Mouse (Mus musculus) layer of hippocampus, adult 8-10 months (tissue): ENCODE measurements around the gene Adcy3. TPM values are rescaled to one million over a fixed set of nuclear protein-coding genes. Genes with fewer than 3 reads are reported as not detected.

ENCODE experiments used
- DNase-seq, 2 experiments: peaks; one replicate each; pipeline ENCODE4 v3.0.0; 2022; ENCODE audit warnings: low spot score in 2 of 2
- total RNA-seq, 4 experiments: library from RNA; stranded (reverse); gene quantifications; 2 replicates each; pipeline ENCODE4 v1.2.4; 2022

Adcy3 gene
- 10 to 100 TPM; 45.8 to 57.2 (median 51.6) TPM for total RNA-seq

DNA sequence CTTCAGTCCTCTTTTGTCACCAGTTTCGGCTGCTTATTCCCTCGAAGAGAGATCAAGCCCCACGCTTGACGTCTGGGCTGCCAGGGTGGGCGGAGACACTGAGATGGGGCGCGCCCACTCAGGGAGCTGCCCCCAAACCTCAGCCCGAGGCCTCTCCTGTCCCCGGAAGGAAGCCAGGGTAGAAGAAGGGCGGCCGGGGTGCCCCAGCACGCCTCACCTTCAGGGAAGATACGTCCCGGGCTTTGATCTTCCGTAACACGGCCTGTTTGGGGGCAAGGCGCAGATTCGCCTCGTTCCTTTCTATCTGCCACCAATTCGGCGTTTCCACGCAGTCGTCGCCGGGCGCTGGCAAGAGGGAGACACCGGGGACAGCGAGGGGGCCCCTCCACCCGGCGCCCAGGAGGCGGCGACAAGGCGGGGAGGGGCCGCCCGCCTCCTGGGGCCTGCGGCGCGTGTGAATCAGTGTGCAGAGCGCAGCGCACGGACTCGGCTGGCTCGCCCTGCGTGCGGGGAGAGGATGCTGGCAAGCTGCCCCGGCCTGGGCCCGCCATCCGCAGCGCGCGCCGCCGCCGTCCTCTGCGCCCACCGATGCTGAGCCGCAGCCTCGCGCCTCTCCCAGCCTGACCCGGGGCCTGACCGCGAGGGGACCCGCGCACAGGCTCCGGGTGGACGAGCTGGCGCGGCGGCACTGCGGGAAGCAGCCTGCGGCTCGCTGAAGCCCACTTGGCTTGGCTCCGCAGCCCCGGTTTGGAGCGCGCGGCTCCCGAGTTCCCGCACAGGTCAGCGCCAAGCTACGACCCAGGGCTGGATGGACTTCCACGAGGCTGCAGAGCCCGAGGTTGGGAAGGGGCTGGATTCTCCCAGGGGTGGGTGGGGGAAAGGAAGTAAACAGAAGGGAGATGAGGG is at the start of gene Adcy3:
Adcy3 (plus strand) TSS at position 163 of the 906 bp plus-strand sequence.
- DNase-seq = peak in 1 of 2 experiments; percentile 63

DNA sequence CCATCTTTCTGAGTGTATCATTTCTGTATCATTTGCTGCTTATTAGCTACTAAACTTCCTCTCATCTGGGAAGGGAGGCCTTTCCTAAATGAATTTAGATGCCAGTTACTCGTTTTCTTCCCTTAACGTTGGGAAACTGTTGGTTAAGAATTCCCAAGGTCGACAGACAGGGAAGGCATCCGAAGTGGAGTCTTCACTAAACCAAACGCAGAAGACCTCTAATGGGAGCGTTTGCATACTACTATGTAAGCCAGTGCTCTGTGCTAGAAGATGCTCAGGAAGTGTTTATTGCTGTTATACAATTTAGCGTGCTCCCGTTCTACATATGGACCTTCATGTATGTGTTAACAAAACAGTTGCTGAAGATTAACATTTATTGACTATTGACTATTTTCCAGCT is 49.5 kb upstream of the Adcy3 start:
- no peak for DNase-seq

DNA sequence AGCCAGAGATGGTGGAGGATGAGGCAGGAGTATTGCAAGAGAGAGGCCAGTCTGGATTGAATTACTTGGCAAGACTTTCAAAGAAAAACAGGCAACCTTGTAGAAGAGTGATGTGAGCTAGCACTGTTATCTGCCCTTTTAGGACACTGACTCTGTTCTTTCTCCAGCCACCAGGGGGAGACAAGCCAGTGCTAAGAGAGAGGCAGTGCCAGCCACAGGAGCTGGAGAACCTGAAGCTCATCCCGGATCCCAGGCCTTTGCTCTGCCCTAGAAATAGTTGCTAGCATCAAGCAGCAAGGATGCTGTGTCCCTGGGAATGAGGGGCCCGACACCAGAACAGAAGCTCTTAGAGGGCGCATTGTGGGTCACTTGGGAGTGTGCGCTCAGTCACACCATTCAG is 25.5 kb upstream of the Adcy3 start:
- peak; percentile 51 to 77 for DNase-seq

DNA sequence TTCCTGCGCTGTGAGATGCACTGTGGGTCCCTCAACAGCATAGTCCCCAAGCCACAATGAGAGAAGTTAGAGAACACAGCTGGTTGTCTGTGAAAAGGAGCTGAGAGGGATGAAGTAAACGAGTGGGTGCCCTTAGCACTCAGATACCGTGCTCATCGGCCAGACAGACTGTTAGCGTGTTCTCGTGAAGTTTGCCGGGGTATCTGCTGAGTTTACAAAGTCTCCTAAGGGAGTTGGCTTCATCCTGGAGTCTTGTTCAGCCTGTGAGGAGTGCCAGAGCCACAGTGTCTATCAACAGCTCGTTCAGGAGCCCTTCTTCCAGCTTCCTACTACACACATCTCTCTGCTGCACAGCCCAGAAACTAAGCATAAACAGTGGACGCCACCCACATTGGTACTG is 16.8 kb upstream of the Adcy3 start:
- DNase-seq = no peak

DNA sequence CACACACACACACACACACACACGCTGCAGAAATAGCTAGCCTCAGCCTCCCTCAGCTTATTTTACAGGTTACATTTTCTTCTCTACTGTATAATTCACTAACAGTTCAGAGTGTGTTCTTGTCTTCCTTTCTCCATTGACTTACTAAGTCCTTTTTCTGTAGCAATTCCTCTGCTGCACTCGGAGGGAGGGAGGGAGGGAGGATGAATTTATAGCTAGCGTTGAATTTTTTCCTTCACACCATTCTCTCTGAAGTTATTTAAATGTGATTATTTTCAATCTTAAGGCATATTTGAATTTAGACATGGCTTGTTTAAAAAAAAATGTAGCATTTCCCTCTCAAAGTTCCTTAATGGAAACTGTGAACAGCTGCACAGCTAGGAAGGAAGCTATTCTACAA is 15.8 kb upstream of the Adcy3 start:
- DNase-seq = no peak

DNA sequence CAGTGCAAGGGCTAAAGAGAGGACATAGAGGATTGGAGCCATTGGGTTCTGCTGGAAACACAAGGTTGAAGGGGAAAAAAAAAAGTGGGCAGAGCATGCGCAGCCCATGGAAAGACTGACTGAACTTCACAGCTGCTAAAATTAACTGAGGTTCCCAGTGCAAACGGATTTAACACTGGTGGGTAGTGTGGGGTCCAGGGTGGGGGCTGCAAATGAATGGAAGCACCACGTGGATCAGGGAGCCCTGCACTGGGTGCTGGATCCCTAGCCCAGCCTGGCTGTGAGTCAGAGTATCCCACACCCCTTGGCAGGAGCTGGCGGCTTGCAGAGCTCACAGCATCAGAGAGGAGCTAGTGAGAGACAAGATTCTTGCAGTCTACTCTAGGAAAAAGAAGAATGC is 15.3 kb upstream of the Adcy3 start:
- peak; percentile 35 to 43 for DNase-seq

DNA sequence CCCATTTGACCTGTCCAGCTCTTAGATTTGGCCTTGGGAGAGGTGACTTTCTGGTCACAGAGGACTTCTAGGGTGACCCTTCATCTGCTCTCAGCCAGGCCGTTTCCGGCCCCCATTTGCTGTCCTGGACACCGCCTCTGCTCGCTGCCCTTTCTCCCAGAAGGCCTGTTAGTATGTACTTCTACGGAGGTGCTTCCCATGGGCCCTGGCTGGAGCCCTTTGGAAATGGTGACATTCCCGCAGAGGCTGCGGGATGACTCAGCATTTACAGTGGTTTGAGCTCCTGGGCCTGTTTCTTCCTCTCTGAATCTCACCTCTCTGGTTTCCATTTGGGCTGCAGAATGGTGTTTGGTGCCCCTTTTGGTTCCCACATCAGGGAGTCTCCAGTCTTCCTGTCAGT is 5.6 kb upstream of the Adcy3 start:
- no peak for DNase-seq

DNA sequence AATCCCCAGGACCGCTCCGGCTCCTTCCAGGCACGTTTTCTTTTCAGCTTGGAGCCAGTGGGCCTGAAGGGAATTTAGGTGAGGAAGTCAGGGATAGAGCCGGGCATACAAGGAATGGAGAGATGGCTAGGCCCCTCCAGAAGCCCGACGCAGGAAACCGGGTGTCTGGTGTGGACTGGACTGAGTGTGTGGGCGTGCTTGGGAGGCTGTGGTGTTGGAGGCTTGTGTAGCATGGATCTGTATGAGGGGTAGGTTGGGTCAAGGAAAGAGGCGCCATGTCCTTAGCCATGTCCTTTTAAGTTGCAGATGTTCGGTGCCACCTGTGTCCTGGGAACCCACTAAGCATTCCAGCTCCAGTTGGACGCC is 927 bp downstream of the Adcy3 start:
- DNase-seq = peak in 1 of 2 experiments; percentile 26

DNA sequence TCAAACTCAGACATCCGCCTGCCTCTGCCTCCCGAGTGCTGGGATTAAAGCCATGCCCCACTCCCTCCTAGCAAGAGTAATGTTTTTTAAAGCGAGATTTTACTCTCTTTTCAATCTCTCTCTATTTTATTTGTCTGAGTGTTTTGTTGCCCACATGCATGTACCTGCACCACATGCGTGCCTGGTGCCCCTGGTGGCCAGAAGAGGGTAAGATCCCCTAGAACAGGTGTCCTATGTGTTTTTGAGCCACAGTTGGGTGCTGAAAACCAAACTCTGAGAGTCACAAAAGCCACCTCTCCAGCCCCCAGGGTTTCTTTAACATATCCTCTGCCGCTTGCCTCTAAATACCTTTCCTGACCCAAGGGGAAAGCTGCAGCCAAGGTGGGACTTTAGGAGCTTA is 10.3 kb downstream of the Adcy3 start:
- DNase-seq = no peak

DNA sequence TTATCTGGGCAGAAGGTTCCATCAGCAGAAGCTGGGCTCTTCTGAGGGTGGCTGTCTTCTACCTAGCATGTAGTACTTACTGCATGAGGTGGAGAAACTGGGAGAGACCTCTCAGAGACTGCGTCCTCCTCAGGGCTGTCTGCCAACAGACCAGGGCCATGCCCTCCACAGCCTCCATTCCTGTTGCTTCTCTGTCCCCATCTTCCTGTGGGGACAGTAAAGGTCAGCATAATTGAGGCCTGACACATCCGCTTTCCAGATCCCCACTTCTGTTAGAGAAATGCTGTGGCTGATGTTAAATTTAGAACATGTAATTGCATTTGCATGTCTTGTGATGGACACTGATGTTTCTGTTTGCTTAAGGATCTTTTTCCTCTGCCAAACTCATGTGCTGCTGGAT is 18.0 kb downstream of the Adcy3 start:
- DNase-seq = no peak

DNA sequence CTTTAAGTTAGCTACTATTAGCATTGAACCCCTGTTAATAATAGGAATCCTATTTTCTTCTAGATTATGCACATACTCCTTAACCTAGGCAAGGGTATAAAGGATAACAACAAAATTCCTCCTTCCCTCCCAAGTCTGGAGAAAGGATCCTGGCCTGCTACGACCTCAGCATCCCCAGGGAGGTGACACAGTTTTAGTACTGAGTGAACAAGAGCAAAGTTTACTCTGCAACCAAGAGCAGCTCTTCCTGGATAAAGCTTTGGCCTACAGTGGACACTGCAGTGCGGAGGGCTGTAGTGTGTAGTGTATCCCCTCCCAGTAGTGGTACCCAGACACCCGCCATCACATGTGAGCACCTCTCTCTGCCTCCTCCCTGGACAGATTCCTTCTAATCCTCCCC is 19.1 kb downstream of the Adcy3 start:
- no peak for DNase-seq

DNA sequence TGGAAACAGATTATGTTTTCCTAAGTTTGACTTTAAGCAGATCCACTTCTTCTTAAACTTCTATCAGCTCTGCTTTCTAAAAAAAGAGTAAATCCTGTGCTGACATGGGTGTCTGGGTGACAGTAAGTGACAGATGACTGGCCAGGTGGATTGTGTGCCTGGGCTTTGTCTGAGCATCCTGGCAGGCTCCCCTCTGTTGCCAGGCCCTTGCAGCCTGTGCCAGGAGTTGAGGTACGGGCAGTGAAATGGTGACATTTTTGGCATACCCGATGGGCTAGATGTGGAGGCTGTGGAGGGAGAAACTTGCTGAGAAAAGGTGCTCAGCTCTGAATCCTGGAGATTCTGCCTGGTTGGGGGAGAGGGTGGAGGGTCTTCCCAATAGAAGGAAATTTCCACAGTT is 24.6 kb downstream of the Adcy3 start:
- no peak for DNase-seq

DNA sequence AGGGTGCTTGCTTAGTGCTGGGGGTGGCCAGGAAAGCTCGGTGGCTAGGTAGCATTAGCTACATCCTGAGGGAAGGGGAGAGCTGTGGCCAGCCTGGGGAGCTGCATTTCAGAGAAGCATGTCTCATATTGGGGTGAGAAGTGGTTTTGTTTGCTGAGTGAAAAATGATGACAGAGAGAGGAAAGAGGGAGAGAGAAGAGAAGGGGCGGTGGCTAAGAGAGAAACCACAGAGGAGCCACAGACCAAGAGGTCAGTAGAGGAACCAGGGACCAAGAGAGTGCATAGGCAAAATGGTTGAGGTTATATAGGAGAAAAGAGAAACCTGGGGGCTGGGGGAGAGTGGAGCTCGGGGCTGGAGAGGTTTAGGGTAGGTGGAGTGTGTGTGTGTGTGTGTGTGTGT is 25.3 kb downstream of the Adcy3 start:
- no peak for DNase-seq

DNA sequence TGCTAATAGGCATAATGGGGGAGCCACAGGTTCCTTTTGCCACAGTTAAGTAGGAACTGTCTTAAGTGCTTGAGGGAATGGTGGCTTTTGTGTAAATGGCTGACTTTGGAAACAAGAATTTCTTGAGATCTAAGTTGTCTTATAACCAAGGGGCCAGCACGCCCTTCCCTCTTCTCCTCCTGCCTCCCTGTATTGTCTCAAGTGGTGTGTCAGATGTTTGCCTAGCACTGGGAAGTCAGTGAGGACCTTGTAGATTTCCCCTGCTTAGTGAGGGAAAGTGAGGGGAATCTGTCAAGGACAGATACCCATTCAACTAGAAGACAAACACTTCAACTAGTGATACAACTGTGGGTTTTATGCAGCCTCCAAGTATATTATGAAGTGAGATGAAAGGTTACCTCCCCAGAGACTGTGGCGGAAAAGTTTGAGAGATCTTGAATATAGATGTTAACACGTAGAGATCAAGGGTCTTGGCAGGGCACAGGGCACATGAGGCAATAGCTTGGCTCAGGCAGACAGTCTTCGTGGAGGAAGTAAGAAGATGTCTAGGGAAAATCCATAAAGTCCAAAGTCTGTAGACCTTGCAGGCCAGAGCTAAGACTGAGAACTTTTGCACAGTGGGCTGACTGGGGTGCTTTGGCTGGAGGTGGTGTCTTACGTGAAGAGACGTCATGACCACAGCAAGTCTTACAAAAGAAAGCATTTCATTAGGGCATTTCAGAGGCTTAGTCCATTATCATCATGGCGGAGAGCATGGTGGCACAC is 26.1 kb downstream of the Adcy3 start:
- no peak for DNase-seq

DNA sequence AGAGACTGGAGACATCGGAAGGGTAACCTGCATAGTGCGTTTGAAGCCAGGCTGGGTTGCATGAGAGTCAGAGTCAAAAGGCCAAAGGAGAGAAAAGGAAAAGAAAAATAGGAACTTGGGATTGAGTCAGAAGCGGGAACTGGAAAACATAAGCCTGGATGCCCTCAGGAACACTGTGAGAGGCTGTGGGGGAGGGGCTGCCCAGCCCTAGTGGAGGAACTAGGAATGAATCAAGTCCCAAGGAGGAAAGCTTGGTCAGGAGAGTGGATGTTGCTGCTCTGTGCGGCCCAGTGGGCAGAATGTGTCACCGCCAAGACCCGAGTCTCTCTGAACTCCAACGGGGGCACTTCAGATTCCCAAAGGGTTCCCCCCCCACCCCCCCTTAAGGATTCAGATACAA is 27.4 kb downstream of the Adcy3 start:
- DNase-seq = no peak

DNA sequence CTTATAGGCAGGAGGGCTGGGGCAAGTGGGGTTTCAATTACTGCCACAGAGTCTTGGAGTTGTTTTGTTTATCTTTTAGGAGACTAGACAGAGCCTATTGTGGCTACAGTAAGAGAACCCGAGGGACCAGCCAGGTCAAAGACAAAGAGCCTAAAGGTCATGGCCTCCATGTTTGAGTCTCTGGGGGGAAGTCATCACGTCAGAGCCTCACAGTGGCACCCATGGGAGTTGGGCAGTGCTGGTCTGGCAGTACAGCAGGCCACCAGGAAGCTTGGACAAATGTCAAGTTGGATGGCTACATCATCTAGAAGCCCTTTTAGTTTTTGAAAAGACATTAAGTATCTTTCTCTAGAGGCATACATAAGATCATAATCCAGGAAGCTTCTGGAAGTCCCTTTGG is 30.0 kb downstream of the Adcy3 start:
- DNase-seq = no peak

DNA sequence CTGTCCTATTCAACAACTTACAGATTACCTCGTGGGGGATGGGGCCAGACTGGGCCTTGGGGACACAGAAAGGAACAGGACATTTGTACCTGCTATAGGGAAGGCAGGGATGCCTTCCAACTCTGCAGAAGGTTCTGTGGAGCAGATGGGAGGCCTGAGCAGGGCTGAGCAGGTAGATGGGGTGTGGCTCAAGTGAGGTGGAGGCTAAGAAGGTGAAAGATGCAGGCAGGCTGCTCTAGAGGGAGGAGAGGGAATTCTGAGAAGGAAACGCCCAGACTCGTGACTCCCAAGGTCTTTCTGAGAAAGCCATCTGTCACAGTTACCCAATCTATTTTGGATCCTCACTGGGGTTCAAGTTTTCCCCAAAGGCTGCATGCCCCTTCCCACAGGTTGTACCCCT is 34.1 kb downstream of the Adcy3 start:
- DNase-seq = no peak

DNA sequence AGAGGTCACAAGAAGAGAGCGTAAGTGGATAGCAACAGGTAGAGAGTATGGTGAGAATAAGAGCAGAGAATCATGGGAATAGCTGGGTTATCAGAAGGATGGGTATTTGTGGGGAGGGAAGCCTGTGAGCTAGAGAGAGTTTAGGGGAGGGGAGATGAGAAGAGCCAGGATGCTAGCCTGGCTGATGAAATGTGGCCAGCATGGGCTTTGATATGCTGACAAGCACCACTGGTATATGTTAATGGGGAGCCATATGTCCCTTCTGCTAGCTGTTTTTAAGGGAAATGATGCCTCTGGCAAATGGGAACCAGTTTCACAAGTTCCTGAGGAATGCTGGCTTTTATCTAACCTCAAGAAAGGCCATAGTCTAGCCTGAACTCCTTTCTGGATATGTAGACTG is 36.2 kb downstream of the Adcy3 start:
- DNase-seq = no peak

DNA sequence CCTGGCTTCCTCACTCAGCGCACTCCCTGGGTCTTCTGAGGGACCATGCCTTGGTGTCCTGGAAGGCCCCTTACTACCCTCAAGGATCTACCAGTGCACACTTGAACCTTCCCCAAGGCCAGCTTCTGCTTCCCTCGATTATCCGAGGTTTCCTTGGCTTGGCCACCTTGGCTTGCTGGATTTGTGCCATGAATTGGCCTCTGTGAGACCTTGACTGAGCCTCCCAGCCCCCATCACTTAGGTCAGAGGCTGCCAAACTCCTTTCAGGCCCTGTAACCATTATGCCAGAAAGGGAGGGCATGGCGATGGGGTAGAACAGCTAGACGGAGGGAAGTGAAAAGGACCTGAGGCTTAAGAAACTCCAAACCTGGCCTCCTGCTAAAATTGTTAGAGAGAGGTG is 36.7 kb downstream of the Adcy3 start:
- no peak for DNase-seq

DNA sequence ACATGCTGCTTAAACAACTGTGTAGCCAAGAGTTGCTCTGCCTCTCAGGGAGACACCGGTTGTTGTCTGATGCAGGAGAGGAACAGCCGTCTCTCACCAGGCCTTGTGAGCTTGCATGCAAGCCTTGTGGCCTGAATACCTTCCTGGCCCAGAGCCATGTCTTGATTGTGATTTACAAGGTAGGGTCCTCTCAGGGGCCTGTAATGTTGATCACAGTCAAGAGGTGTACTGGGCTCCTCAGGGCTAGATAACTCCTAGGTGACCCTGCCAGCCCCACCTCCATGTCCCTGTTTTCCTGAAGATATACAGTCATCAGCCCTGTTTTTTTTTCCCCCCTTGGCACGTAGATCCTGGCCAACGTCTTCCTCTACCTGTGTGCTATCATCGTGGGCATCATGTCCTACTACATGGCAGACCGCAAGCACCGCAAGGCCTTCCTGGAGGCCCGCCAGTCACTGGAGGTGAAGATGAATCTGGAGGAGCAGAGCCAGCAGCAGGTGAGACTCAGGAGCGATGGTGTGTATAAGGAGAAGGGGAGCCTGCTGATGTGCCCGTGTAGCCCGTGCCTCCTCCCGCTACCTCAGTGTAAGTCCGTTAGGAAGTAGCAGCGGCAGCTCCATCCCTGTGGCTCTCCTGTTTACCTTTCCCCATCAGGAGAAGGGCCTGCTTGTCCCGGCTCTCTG is 40.3 kb downstream of the Adcy3 start:
- no peak for DNase-seq

DNA sequence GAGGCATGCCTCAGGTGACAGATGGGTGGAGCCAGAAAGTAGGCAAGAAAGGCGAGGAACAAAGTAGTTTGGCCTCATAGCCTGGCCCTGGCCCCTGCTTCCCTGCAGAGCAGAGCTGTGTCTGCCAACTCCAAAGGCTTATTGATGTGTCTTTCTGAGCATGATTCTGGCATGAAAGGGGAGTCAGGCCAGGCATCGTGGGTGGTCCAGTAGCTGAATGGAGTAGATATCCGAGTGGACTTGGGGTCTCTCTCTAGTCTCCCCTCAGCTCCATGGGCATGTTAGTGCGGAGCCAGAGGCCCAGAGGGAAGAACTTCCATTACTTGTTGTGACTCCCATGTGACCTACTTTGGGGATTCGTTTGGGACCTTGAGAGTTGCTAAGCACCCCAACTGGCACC is 45.9 kb downstream of the Adcy3 start:
- no peak for DNase-seq

DNA sequence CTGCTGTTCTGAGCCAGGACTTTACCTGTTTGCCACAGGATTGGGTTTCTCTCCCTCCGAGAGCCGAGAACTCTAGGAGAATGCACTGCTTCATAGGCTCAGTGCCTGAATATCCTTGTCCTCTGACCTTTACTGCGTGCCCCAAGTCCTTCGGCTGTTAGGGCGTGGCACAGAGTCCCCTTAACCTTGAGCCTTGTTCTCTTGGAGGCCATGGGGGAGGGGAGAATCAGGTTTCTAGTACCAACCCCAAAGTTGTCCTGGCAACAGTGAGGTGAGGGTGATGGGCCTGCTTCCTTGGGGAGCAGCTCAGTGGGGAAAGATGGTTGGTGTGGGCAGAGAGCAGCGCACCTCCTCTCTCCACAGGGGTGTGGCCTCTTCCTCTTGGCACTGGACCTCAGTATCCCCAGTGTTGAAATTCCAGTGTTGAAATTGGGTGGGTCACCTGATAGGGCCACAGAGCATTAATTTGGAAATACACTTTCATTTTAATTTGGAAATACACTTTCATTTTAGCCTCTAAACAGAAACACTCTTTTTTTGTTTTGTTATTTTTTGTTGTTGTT is 46.8 kb downstream of the Adcy3 start:
- DNase-seq = no peak
